Mouse (Mus musculus) heart, embryonic 14.5 days (tissue): ENCODE measurements around the gene Ankrd12. TPM values are rescaled to one million over a fixed set of nuclear protein-coding genes. Genes with fewer than 3 reads are reported as not detected.
A peak's percentile ranks its signal among the peaks of the same experiment; 100 is the strongest.
"Not testable (repeated sequence)": the region's sequence is repeated elsewhere in the genome, so short reads cannot be mapped to it uniquely, and the experiment has no call there.

ENCODE experiments used
- ATAC-seq: fragments of 200-750 bp; cut with Nextera tagmentation; 2 replicates; pipeline ENCODE4 v1.8.0; 2017; ENCODE audit warnings: low read depth, moderate TSS enrichment; ENCODE audit not compliant: insufficient number of reproducible peaks, insufficient read depth, low FRiP score
- H3K27ac ChIP-seq, 2 experiments: fragments of 200-500 bp in 1 of 2; fragments of 300-500 bp in 1 of 2; sonication (generic) in 1 of 2; replicated peaks in 1 of 2; 2 replicates each; pipeline ENCODE4 v1.5.1; 2012 to 2014; ENCODE audit warnings: low read depth in 2 of 2, low read length in 2 of 2, control low read depth in 1 of 2, mild to moderate bottlenecking in 1 of 2, mixed read lengths in 1 of 2; ENCODE audit not compliant: control insufficient read depth in 1 of 2, insufficient read depth in 1 of 2
- H3K27me3 ChIP-seq: fragments of 300-500 bp; sonication (generic); 2 replicates; pipeline ENCODE4 v1.6.1; 2014; ENCODE audit warnings: mild to moderate bottlenecking, low read length, control low read depth; ENCODE audit not compliant: control insufficient read depth, insufficient read depth
- H3K36me3 ChIP-seq: fragments of 300-500 bp; sonication (generic); 2 replicates; pipeline ENCODE4 v1.6.1; 2014; ENCODE audit warnings: mild to moderate bottlenecking, control low read depth, low read length, mixed read lengths; ENCODE audit not compliant: control insufficient read depth, insufficient read depth
- H3K4me1 ChIP-seq, 2 experiments: fragments of 200-500 bp in 1 of 2; fragments of 300-500 bp in 1 of 2; sonication (generic) in 1 of 2; 2 replicates each; pipeline ENCODE4 v1.6.1; 2012 to 2014; ENCODE audit warnings: low read length in 2 of 2, control low read depth in 1 of 2, mixed read lengths in 1 of 2; ENCODE audit not compliant: control insufficient read depth in 2 of 2, insufficient read depth in 2 of 2
- H3K4me2 ChIP-seq: fragments of 300-500 bp; sonication (generic); 2 replicates; pipeline ENCODE4 v1.6.1; 2014; ENCODE audit warnings: mild to moderate bottlenecking, low read length
- H3K4me3 ChIP-seq, 2 experiments: fragments of 200-500 bp in 1 of 2; fragments of 300-500 bp in 1 of 2; sonication (generic) in 1 of 2; 2 replicates each; pipeline ENCODE4 v1.5.1; 2012 to 2014; ENCODE audit warnings: low read length in 2 of 2, mild to moderate bottlenecking in 2 of 2, control low read depth in 1 of 2, low read depth in 1 of 2, moderate library complexity in 1 of 2; ENCODE audit not compliant: control insufficient read depth in 1 of 2, insufficient read depth in 1 of 2
- H3K9ac ChIP-seq: fragments of 300-500 bp; sonication (generic); 2 replicates; pipeline ENCODE4 v1.6.1; 2014; ENCODE audit warnings: mild to moderate bottlenecking, low read length
- H3K9me3 ChIP-seq: fragments of 300-500 bp; sonication (generic); 2 replicates; pipeline ENCODE4 v1.6.1; 2016; ENCODE audit warnings: low read length, control low read depth; ENCODE audit not compliant: control insufficient read depth
- WGBS: fragments of 180-500 bp; shearing (Covaris S2); extraction: QIAGEN DNeasy Blood & Tissue Kit; methylation state at CpG from one replicate; pipeline ENCODE4 v1.1.7; 2014; 5-methylcytosine and 5-hydroxymethylcytosine counted together
- polyA plus RNA-seq: library from polyadenylated mRNA; unstranded; fragments of >200 nt; fragmentation: Nextera tagmentation; extraction: Ambion mirVana; gene quantifications from 2 replicates; pipeline ENCODE4 v1.2.1, GENCODE M21; 2014

The Ankrd12 gene
- polyA plus RNA-seq, 1 experiment from 2014 or later: 18.4 TPM

GRCm38 (mm10) chr17:66076174-66076927 lies 538 bp downstream of the Ankrd12 start:
- peak overlapping the region; percentile 82 for H3K9ac ChIP-seq
- H3K27me3 ChIP-seq: no peaks in the 10 kb centered on the region
- peak; percentile 80 for ATAC-seq
- 0 out of 4 replicates have a peak, but pooled peaks cover 0 to 7% of the 10 kb centered on the region in 2 experiments for H3K4me1 ChIP-seq
- H3K27ac ChIP-seq: peak overlapping the region; percentile 82 to 87
- H3K4me3 ChIP-seq: peak overlapping the region; percentile 88 to 96
- H3K36me3 ChIP-seq: peaks cover 32% of the 10 kb centered on the region
- under 1% methylated on average over 81 of the region's 95 CpGs for WGBS
- no peaks in the 10 kb centered on the region for H3K9me3 ChIP-seq
- H3K4me2 ChIP-seq: peak overlapping the region; percentile 77

DNA sequence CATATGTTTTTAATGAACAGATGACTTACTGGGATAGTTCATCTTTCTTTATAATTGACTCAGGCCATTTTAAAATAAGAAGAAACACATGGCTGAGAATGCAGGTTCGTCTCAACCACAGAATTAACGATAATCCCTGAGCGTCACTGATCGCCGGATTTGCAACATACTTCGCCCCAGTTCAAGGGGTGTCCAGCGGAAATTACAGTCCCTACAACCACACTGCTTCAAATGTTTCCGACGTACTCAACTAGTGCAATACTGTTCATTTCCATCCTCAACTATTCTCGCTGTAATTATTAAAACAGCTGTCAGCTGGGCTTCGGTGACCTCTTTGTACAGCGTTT lies 1.1 kb downstream of the Ankrd12 start:
- H3K27ac ChIP-seq: peak overlapping the region; percentile 82 to 87; a peak in 2 of 4 replicates
- no peak for ATAC-seq
- peak overlapping the region; percentile 88 to 96 for H3K4me3 ChIP-seq
- peaks cover 26% of the 10 kb centered on the region for H3K36me3 ChIP-seq
- no peaks in the 10 kb centered on the region for H3K9me3 ChIP-seq
- H3K4me2 ChIP-seq: peak overlapping the region; percentile 77
- H3K4me1 ChIP-seq: 0 out of 4 replicates have a peak, but pooled peaks cover 0 to 7% of the 10 kb centered on the region in 2 experiments
- peak overlapping the region; percentile 82 for H3K9ac ChIP-seq
- no peaks in the 10 kb centered on the region for H3K27me3 ChIP-seq
- WGBS: 9% methylated on average over 12 of the region's 12 CpGs

- H3K27ac ChIP-seq: no peak overlapping the region
- no peak overlapping the region for H3K4me3 ChIP-seq
- H3K36me3 ChIP-seq: peaks cover 8% of the 10 kb centered on the region; the same call in 1 of the 2 replicates
- H3K4me1 ChIP-seq: 0 out of 4 replicates have a peak, but pooled peaks cover 0 to 7% of the 10 kb centered on the region in 2 experiments
- H3K27me3 ChIP-seq: no peaks in the 10 kb centered on the region
- H3K4me2 ChIP-seq: no peak overlapping the region
- H3K9me3 ChIP-seq: no peaks in the 10 kb centered on the region
- H3K9ac ChIP-seq: no peak overlapping the region
- 86% methylated on average over 7 of the region's 7 CpGs for WGBS
- ATAC-seq: no peak
Observed at GRCm38 (mm10) chr17:66073971-66074370, 2.9 kb downstream of the Ankrd12 start.

GRCm38 (mm10) chr17:66069036-66069435 lies 7.9 kb downstream of the Ankrd12 start:
- H3K4me1 ChIP-seq, ATAC-seq, H3K27me3 ChIP-seq, H3K9me3 ChIP-seq, H3K36me3 ChIP-seq, H3K4me3 ChIP-seq, H3K4me2 ChIP-seq, H3K27ac ChIP-seq, H3K9ac ChIP-seq: not testable (repeated sequence)
- WGBS: 95% methylated on average over 2 of the region's 2 CpGs

DNA sequence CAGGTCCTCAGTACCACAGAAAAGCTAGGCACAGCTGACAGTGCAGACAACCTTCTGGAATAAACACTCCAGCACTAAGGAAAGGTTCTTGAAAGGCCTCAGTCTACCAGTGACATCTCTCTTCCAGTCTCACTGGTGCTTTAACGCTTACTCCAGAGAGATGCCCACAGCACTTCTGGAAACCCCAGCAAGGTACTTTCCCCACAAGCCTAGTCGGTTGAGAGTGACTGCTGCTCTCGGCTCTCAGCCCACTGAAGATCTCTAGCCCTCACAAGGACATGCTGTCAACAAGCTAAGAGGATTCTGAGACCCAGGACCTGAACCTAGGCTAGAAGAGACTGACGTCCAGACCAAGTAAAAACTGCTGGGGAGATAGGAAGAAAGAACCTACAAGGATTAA lies 11.8 kb downstream of the Ankrd12 start:
- H3K27ac ChIP-seq: no peak overlapping the region
- no peak for ATAC-seq
- no peaks in the 10 kb centered on the region for H3K36me3 ChIP-seq
- no peak overlapping the region for H3K4me2 ChIP-seq
- peaks cover 0 to 5% of the 10 kb centered on the region in 2 experiments; a peak in 1 of 4 replicates for H3K4me1 ChIP-seq
- WGBS: 44% methylated on average over 4 of the region's 4 CpGs
- H3K4me3 ChIP-seq: no peak overlapping the region
- H3K9ac ChIP-seq: no peak overlapping the region
- H3K9me3 ChIP-seq: no peaks in the 10 kb centered on the region
- H3K27me3 ChIP-seq: no peaks in the 10 kb centered on the region

DNA sequence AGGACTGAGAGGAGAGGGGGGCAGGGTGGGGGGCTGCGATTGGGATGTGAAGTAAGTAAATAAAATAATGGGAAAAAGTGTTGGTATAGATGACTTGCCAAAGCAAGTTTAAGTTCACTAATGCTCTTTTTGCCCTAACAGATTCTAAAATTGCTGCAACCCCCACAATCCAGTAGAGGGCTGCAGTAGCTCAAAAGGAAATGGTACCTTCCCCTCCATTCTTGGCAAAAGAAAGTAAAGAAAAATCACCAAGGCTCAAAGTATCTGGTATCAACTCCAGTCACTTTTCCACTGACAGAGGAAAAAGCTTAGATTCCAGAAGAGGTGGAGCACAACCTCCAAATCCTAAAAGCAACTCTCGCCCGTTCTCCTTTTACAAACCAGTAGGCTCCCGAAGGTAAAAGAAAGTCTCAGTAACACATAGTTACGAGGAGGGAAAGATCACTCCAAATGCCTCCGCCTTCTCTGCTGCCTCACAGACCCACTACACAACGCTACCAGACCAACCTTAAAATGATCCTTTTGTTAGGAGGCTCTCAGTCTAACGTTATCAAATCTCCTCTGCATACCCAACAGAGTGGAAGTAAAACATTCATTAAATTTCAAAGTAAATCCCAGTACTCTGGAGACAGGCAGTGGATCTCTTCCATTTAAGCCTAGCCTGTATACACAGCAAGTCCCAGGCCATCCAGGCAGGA lies 15.5 kb downstream of the Ankrd12 start:
- peak overlapping the region; percentile 28 to 52; a peak in 1 of 4 replicates for H3K27ac ChIP-seq

GRCm38 (mm10) chr17:66058160-66058559 lies 18.7 kb downstream of the Ankrd12 start:
- no peaks in the 10 kb centered on the region for H3K36me3 ChIP-seq
- no peak overlapping the region for H3K9ac ChIP-seq
- H3K9me3 ChIP-seq: no peaks in the 10 kb centered on the region
- 82% methylated on average over 4 of the region's 4 CpGs for WGBS
- no peak overlapping the region for H3K4me2 ChIP-seq
- no peak overlapping the region for H3K27ac ChIP-seq
- H3K4me1 ChIP-seq: peaks cover 0 to 9% of the 10 kb centered on the region in 2 experiments; a peak in 1 of 4 replicates
- H3K27me3 ChIP-seq: no peaks in the 10 kb centered on the region
- no peak for ATAC-seq
- H3K4me3 ChIP-seq: no peak overlapping the region

More for the DNA sequence above, 15.5 kb downstream of the Ankrd12 start:
- no peak for ATAC-seq
- Histone ChIP-seq H3K4me2 (peak overlapping the region; percentile 32), H3K9ac (0 out of 2 replicates have a peak overlapping the region, but pooled peaks have one; percentile 30), H3K4me3 (no peak overlapping the region), H3K4me1 (peaks cover 0 to 5% of the 10 kb centered on the region in 2 experiments; a peak in 1 of 4 replicates), H3K9me3 (no peaks in the 10 kb centered on the region), H3K36me3 (no peaks in the 10 kb centered on the region), H3K27me3 (no peaks in the 10 kb centered on the region)
- WGBS: 58% methylated on average over 8 of the region's 8 CpGs
